Mouse (Mus musculus) effector memory CD4-positive, alpha-beta T cell, adult 5 months (primary cell): ENCODE data around the gene Mphosph9. TPM values are rescaled to one million over a fixed set of nuclear protein-coding genes. Genes with fewer than 3 reads are reported as not detected.

Experiments
- polyA plus RNA-seq: library from polyadenylated mRNA; unstranded; fragments of 100-300 nt; shearing (Covaris generic); gene quantifications from one replicate; pipeline ENCODE4 v1.2.1, GENCODE M21; 2017

Gene Mphosph9
- 22.7 TPM for polyA plus RNA-seq

GRCm38 (mm10) chr5:124327510-124328364 lies at the start of gene Mphosph9, which contains the start of gene 2810006K23Rik:
TSS of gene Mphosph9 (minus strand) at chr5:124327972.
TSS of gene 2810006K23Rik (plus strand) at chr5:124328089.

GRCm38 (mm10) chr5:124362982-124363381 lies 35.2 kb upstream of the Mphosph9 start, which contains the start of gene Cdk2ap1:
TSS of gene Cdk2ap1 (minus strand) at chr5:124363082.

GRCm38 (mm10) chr5:124249614-124250591 lies 77.9 kb downstream of the Mphosph9 start, which contains the start of gene Pitpnm2:
TSS of gene Pitpnm2 (minus strand) at chr5:124249760.

Other genes with a start within 250 kb of the Mphosph9 start
- gene Abcb9, start 232.2 kb downstream of the Mphosph9 start, polyA plus RNA-seq, result 116 TPM
- gene Ogfod2, start 215.7 kb downstream of the Mphosph9 start, polyA plus RNA-seq, result 31.5 TPM
- 45.2 TPM for gene Arl6ip4, start 211.9 kb downstream of the Mphosph9 start, polyA plus RNA-seq
- 11.3 TPM for gene Pitpnm2, start 78.2 kb downstream of the Mphosph9 start, polyA plus RNA-seq
- gene 2810006K23Rik, start 117 bp upstream of the Mphosph9 start, polyA plus RNA-seq, result 2.5 TPM
- 119 TPM for gene Cdk2ap1, start 35.1 kb upstream of the Mphosph9 start, polyA plus RNA-seq
- gene Sbno1, start 98.0 kb upstream of the Mphosph9 start, polyA plus RNA-seq, result 102 TPM
- 68.9 TPM for gene Kmt5a, start 112.0 kb upstream of the Mphosph9 start, polyA plus RNA-seq
- gene Rilpl2, start 150.4 kb upstream of the Mphosph9 start, polyA plus RNA-seq, result 82.7 TPM
- 7.1 TPM for gene Snrnp35, start 155.2 kb upstream of the Mphosph9 start, polyA plus RNA-seq
- 2.1 TPM for gene Rilpl1, start 203.4 kb upstream of the Mphosph9 start, polyA plus RNA-seq
- gene Tmed2, start 212.7 kb upstream of the Mphosph9 start, polyA plus RNA-seq, result 521 TPM
- gene Ddx55, start 224.9 kb upstream of the Mphosph9 start, polyA plus RNA-seq, result 15.8 TPM